Mouse (Mus musculus): ENCODE results near the gene Baiap2.

Gene Baiap2

DNA sequence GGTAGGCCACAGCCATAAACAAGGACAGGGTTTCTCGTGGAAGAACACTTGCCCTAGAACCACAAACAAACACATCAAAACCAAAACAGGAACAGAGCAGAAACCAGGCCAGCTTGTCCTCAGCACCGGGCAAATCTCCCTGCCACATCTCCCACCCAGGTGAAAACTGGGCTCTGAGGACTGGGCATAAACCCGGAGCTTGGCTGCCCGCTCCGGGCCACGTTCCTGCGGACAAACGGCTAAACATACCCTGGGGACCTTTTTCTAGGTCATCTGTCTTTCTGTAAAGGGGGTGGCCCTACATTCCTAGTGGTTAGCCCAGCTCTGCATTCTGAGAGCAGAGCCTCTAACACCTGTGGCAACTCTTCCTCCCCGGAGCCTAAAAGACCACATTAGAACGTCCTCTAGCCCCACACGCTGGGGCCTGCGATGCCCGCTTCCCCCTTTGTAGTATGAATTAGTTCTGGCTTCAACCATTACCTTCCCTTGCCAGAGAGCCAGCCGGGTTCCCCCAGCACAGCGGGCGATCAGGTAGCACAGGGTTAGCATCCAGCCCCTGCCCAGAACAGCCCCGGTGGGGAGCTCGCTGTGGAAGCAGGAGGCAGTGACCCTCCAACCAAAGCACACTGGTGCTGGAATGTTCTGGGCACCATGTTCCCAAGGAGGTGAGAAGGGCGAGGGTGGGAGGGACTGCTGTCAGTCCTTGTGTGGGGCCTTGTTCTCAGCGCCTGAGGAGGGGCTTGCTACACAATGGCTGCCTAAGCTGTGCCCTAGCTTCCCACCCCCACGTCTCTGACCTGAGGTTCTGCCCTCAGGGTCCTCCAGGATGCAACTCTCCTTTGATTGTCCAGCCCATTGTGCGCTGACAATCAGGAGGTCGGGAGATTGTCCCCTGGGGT, 77.2 kb downstream of the Baiap2 start:
- DNase-seq: no peak

DNA sequence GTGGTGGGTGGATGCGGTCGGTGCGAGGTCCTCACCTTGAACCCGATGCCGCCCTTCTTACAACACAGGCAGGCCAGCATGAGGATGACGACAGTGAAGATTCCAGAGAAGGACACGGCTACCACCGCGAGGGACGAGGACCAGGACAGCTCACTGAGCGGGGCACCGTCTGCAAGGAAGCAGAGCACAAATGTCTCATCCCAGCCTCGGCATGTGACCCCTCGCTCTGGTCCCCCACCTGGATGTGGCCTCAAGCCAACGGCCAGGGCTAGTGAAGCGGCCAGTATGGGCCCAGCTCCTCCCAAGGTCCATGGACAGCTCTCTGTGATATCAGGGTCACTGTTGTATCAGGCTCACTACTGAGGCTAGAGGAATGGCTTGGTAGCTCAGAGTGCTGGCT, 78.8 kb downstream of the Baiap2 start:
- DNase-seq: no peak

DNA sequence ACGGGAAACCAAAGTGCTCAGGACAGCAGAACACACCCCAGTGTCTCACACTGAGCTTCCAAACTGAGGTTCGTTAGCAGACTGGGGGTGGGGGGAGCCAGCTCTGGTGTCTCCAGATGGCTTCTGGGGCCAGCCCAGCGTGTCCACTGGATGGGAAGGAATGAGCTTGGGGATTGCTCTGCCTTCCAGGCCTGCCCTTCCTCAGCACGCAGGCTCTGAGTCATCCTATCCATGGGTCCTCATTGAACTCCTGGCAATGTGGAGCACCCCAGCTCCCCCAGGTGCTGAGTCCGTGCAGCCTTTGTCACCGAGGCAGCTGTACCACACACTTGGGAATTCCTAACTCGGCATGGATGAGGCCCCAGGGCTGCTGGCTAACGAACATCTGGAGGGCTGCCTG, 79.7 kb downstream of the Baiap2 start:
- DNase-seq: no peak

DNA sequence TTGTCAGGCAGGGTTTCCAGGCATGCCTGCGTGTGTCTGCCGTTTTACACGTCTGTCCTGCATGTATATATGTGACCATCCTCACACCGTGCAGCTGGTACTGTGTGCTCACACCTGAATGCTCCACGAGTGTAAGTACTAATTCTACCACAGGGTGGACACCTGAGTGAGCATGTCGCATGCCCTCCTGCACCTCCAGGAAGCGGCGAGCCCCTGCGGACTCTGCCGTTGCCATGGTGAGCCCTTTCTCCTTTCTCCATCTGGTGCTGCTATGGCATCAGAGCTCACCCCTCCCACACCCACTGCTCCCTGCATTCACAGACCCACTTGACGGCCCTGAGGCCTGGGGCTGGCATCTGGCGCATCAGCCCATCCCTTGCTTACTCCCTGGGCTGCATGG, 80.3 kb downstream of the Baiap2 start:
- no peak for DNase-seq

DNA sequence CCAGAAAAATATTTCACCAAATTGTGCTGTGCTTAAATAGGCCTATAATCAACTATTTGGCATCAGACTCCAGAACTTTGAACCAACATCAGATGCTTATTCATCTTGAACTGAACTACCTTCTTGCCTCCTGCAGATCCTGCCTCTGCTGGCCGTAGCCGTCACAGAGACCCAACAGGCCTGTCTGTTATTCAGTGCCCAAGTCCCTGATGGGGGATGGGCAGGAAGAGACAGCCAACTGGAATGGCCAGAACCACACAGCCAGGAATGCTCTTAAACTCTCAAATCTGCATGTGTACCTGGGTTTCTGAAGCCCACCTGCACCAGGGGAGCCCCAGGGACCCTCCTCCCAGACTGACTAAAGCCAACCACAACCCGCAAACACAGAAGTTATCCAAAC, 84.4 kb downstream of the Baiap2 start:
- DNase-seq: no peak

DNA sequence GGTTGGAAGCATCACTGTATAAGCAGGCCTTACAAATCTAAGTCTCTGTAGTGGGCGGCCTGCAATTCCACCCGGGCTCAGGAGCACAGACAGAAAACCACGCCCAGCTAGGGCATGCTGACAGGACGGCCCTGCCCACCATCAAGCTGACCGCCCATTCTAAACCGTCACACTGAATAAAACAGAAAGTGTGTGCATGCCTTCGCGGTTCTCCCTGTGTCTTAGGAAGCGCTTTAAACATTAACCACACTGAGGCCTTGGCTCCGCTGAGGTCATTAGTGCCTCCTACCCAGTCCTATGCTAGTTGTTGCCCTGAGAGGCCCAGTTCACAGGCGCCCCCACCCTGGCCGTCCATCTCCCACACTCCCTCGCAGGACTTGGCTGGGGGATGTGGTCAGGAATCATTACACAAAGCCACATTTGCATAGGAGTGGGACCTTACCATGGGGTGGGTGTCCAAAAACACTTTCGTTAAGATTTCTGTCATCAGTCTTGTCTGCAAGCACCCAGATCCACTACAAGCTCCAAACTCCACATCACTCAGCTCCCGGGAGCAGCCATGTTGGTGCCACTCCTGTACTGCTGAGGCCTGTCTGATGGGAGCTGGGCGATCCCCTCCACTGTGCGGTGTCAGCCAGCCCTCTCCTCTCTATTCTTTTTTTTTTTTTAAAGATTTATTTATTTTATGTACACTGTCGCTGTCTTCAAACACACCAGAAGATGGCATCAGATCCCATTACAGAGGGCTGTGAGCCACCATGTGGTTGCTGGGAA, 85.9 kb downstream of the Baiap2 start:
- no peak for DNase-seq

DNA sequence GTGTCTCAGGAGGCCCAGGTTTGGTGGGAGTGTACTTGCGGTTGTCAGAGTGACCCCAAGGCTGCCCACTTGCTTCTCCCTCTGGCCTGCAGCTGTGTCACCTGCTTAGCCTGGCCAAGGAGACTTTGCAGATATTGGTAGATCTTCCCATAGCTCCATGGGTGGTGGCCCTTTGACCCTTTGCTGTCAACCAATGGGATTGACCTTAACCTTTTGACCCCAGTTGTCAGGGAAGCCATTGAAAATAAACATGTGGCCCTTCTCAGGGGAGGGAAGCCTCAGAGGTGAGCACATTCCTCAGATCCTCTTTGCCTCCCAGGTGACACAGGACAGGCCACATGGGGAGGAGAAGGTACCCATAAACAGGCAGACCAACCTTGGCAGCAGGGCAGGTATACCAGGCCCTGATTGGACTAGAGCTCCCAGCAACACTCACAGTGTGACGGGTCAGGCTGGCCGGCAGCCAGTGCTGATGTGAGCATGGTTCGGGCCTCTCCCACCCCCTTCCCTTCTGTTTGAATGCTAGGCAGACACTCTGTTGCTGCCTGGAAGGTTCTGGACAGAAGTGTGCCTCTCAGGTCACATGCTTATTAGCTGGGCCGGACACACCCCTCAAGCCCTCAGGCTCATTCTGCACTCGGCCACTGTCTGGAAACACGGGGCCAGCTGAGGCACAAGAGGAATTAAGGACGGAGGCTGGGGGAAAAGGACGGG, 87.0 kb downstream of the Baiap2 start:
- DNase-seq: peak in 1 of 2 experiments; percentile 60

DNA sequence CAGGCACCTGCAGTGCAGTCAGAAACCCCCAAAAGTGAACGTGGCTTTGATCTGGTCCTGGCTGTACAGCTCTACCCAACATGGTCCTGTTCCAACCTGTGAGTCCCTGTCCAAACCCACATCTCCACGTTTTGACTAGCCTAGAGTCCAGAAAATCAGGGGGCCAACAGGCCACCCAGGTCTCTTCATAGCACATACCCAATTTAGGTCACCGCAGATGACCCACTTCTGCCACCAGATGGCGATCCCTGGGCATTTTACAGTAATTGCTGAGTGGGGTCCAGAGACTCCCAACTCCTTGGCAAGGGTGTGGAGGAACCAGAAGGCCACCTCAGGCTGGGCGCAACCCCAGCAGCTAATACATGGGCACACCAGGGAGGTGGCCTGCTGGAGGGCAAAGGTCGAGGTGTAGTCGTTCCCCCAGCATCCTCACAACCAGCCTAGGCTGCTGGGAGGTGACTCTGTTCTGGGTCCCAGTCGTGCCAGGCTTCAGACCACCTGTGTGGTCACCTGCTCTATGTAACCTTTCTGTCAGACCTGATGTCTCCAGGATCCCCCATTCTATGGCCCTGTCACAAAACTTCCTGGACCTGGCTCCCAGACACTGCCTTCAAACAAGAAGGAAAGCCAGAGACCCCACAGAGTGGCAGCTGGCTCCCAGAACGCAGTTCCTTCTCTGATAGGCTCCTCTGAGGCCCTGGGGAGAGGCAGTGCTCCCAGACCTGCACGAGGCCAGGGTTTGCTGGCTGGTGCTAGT, 87.8 kb downstream of the Baiap2 start:
- peak; percentile 67 to 77 for DNase-seq

DNA sequence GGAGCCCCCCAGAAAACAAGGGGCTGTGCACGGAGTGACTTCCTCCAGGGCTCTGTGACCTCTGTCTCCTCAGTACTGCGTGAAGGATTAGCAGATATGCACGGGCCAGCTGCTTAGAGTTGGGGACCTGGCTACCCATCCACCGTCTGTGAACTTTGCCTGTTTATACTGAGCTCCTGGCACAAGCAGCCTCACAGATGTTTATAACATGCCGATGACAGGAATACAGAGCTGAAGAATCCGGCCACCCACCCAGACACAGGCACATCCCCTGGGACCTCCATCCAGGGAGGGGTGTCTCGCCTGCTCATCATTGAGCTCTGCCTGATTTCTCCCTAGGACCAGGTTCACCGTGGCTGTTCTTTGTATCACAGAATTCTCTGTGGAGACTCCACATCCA, 89.5 kb downstream of the Baiap2 start:
- DNase-seq: peak in 1 of 2 experiments; percentile 49

DNA sequence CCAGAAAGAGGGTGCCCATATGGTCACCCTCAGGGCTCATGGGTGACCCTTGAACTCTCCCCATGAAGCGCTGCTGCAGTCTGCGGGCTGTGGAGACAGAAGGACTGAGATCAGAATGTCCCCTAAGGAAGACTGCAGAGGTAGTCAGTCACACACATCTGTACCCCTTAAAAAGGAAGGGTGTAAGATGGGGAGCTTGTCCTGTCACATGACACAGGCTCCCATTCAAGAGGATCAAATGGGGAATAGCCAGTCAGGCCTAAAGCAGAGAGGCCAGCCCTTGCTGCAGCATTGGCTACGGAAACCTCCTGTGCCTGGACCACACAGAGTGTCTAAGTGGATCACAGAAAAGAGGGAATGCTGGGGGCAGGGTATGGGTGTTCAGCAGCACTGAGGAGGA, 90.9 kb downstream of the Baiap2 start:
- DNase-seq: no peak

DNA sequence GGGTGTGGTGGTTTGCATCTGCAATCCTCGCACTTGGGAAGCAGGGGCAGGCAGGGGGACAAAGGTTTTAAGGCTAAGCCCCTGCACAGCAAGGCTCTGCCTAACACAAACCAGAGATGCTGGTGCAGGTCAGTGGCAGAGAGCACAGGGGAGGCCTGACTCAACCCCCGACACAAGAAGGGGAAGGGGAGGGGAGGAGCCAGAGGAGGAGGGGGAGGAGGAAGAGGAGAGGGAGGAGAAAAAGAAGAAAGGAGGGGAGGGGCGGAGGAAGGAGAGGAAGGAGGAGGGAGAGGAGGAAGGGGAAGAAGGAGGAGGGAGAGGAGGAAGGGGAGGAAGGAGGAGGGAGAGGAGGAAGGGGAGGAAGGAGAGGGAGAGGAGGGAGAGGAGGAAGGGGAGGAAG, 91.7 kb downstream of the Baiap2 start:
- DNase-seq: no peak

DNA sequence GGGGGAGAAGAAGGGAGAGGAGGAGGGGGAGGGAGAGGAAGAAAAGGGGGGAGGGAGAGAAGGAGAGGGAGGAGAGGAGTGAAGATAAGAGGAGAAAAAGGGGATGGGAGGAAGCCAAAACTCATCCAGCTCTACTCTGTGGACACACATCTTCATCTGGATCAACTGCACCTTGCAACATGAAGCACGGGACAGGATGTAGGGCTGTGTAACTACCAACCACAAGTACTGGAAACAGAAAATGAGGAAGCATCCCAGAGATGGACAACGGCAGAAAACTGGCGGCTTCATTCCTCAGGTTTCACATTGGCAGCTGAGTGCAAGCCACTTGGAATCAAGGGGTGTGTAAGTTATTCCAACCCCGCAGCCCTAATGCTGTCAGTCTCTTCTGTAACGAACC, 92.2 kb downstream of the Baiap2 start:
- peak in 1 of 2 experiments; percentile 40 for DNase-seq

DNA sequence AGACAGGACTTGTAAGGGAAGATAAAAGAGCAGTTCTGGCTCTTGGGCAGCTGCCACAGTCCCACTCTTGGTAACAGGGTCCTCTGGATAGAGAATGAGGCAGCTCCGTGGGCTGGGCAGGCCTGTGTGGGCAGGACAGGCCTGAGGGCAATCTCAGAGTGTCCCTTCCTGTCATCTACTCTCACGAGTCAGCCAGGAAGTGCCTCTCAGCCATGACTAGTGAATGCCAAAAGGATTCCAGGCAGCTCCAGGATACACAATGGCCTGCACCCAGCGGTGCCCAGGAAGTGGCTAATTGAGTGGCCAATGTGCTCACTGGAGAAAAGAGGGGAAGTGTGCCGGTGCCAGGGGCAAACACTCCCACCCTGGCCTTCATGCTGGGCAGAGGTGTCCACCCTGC, 97.0 kb downstream of the Baiap2 start:
- peak; percentile 61 to 78 for DNase-seq

DNA sequence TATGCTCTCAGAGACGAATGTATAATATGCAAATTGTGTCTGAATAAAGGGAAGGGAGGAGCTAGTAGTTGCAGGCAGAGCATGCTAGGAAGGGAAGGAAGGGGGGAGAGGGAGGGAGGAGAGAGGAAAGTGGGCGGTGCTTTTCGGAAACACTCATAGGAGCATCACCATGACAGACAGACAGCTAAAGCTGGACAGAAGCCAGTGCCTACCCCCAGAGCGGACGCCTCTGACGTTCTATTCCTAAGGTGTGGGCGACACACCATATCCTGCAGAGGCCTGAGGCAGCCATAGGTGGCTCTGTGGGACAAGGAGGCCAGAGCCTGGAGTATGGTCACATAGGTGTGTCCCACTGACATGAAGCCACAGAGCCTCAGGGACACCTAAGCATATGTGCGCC, 97.9 kb downstream of the Baiap2 start:
- DNase-seq: peak; percentile 60 to 69

DNA sequence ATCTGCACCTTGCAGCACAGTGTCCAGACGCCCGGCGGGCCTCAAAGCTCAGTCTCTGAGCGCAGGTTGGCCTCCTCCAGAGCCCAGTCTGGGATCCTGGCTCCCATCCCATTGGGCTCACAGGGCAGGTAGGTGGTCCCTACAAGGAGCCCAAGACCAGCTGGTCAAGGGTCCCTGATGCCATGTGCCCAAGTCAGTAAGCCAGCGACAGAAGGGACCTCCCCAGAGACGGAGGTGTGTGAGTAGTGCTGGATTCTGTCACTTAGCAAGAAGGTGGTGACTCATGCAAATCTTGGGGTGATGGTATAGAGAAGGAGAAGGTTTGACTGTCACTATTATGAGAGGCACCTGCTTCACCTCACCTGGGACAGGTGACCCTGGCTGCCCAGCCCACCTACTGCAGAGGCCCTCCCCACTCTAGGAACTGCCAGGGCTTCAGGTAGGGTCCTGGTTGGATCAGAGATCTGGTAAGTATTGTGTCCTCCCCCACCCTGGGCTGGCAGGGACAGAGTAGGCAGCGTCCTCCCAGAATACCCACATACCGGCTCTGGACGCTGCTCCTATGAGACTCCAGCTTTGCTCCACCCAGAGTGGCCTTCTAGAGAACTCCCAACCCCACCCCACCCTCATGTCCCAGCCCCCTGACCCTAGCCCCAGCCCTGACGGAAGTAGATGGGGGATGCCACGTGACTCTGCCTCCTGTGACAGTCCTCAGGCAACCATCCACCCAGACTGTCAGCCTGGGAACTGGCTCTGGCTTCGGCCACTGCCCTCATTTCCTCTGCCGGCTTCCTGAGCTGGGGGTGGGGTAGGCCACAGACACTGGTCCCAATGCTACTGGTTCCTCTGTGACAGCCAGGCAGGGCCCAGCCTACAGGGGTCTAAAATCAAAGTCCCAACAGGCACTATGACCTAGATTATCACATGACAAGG, 98.9 kb downstream of the Baiap2 start:
- peak; percentile 89 to 94 for DNase-seq

DNA sequence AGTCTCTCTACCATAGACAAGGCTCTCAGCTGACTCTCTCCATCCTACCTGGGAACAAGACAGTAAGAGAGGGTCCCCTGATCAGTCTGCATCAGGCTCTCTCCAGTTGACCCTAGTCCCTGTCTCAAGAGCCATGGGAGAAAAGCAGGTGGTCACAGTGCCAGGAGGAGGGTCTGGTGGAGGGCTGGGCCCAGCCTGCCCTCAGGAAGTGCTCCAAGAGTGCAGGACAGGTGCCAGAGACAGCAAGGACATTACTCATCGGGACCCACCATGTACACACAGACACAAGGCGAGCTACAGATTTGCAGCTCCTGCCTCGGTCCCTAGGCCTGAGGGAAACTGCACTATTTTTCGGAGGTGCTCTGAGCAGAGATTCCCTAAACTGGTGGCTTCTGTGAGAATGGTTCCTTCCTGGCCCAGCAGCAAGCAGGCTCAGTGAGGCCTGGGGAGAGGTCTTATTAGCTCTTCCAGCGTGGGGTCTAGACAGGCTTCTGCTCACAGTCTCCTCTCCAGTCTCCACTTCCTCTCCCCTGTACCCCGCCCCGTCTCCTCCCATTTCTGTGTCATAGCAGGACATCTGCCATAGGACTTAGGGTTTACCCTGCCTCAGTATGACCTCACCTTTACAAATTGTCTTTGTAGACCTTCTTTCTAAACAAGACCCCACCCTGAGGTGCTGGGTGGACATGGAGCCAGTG, 99.7 kb downstream of the Baiap2 start:
- DNase-seq: peak in 1 of 2 experiments; percentile 61

DNA sequence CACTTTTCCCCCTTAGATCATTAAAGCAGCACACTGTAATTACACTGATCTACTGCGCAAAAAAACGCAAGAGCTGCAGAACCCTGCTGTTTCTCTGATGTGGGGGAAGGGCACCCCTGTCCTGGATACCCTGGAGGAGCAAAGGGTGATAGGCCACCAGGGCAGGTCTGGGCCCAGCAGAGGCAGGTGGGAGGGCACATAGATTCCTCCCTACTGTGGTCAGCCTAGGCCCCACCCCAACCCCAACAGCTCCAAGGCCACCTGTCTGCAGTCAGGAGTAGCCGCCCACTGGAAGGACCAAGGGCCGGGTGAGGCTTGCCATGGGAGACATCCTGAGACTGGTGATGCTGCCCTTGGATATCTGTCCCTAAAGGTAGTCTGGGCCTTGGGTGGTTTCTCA, 102.8 kb downstream of the Baiap2 start:
- no peak for DNase-seq

DNA sequence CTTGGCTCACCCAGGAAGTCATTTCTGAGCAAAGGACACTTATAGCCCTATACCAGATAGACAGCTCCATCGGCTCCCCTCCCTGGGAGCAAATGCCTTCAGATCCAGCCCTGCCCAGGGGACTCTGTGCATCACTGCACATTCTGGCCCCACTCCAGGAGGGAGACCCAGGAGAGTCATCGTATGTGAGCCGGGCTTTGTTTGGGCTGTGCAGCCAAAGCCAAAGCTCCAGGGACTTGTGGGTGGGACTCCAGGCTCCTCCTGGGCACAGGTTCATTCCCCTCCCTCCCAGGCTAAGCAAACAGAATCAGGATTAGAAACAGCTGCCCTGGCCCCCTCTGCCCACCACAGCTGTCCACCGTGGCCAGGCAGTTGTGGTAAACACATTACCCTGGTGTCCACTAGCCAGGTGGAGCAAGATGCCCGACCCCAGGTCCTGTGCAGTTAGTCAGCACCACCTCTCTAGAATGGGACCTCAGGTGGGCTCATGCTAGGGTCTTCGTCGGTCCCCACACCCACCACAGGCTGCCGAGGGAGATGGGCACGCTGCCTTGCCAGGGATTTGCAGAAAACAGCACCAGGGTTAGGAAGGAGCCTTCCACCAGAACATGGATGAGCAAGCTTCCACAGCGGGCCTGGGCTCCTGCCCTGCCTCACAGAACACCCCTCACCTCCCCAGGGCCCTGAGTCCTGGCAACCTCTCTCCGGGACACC, 103.4 kb downstream of the Baiap2 start:
- no peak for DNase-seq

DNA sequence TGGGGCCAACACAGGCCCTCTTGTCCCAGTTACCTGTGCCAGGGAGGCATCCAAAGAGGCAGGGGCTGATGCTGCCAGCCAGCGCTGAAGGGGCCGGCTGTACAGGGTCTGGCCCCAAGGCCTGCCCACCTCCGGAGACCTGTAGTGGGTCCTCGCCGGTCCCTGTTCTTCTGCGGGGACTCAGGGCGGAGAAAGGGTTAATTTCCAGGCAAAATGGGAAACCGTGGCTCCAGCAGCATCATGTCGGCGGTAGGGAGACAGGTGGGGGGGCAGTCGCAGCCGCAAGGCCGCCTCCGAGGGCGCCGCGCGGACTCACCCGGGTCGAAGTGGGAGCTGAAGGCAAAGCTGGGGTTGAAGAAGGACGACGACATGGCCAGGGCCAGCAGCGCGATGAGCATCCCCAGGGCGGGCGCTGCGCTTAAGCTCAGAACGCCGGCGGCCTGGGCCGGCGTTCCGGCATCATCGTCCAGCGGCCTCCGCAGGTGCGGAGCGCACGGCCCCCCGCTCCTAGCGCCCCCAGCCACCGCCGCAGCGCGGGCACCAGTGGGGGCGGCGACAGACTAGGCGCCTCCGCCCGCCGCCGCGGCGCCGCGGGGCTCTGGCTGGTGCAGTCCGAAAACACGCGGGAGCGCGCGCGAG, 104.1 kb downstream of the Baiap2 start, which contains the start of gene Aatk:
Gene Aatk, minus strand, starts transcription at position 615 of the 639 bp plus-strand sequence.
- peak in 1 of 2 experiments; percentile 16 for DNase-seq
